ENCODE assay signal across 21 mouse cellular contexts in the genomic region with DNA sequence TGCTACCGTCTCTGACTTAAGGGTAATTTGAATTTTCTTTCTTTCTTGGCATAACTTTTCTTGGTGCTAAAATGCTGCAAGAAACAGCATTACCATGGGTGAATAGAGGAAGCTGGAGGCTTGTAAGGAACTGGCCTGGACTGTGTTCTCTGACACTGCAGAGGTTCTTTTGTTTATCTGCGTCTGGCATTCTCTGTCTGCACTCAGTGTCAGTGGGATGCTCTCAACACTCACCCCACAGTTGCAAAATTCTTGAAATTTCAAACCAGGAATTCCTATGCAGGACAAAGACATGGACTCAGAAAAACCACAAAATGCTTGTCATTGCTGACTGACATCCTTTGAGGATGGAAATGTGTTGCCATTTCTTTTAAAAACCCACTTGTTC. TPM values are rescaled to one million over a fixed set of nuclear protein-coding genes. Genes with fewer than 3 reads are reported as not detected.
DNase-seq lines count a peak whose midpoint lies in the region; ATAC-seq and TF ChIP-seq lines count a peak whose summit lies in the region.
"Had no signal": no experiment of that assay in that cellular context is flagged by ENCODE, and none has a peak within 500 bp of the region (broad histone marks: within the 10 kb centered on the region; RNA-seq: fewer than 3 reads in every experiment).

No protein-coding gene starts in this region.

- in situ Hi-C loops in Patski (cut with MboI; ENCODE audit: low pct_unique_long_range_greater_than_20kb), result no loop called here

- ATAC-seq in heart, embryonic 13.5 days (ENCODE audit: extremely low read depth, insufficient number of reproducible peaks, low FRiP score, low TSS enrichment), result no peak
- peak; percentile 21 for ATAC-seq in Patski
- peak; percentile 66 for ATAC-seq in granulocyte monocyte progenitor cell, adult 5-6 weeks (replicated peaks; ENCODE audit: poor library complexity, severe bottlenecking)

- no peak for DNase-seq in heart, postnatal 14 days
- DNase-seq in Patski (ENCODE audit: low read depth, low spot score), result no peak
- DNase-seq in lung, postnatal 36 days, result peak; percentile 50
- no peak for DNase-seq in embryonic facial prominence, embryonic 10.5 days (ENCODE audit: low spot score)
- DNase-seq in kidney, adult 8-10 months, result no peak
- DNase-seq in B cell, adult 2 months, result no peak
- DNase-seq: adrenal gland, postnatal 14 days; cerebellum, adult 8-10 months; kidney, adult 11 months; kidney, postnatal 4 days; liver; midbrain, embryonic 14.5 days; right cerebral cortex, postnatal 14 days had no signal

- no peak for TF ChIP-seq CTCF in Patski (IDR thresholded peaks at IDR 0.05)

- no peaks in the 10 kb centered on the region for H3K27me3 ChIP-seq in heart, embryonic 13.5 days (replicated peaks)
- H3K27me3 ChIP-seq in Patski, result no peaks in the 10 kb centered on the region
- H3K27me3 ChIP-seq in embryonic facial prominence, embryonic 10.5 days (replicated peaks; ENCODE audit: low read depth, poor library complexity, severe bottlenecking), result no peaks in the 10 kb centered on the region
- H3K27me3 ChIP-seq: heart, embryonic 15.5 days had no signal

- 0 out of 2 replicates have a peak overlapping the region, but pooled peaks have one; percentile 9 for H3K4me2 ChIP-seq in heart, embryonic 13.5 days
- H3K4me2 ChIP-seq: heart, embryonic 15.5 days; hindbrain, embryonic 13.5 days had no signal

- H3K4me3 ChIP-seq in heart, embryonic 13.5 days, result no peak overlapping the region
- no peak overlapping the region for H3K4me3 ChIP-seq in embryonic facial prominence, embryonic 10.5 days
- H3K4me3 ChIP-seq: heart, embryonic 15.5 days; hindbrain, embryonic 13.5 days; left cerebral cortex, adult 2 months; limb, embryonic 10.5 days had no signal

- CTCF ChIA-PET in Patski (lab: Charles Lee), result interaction anchor here (1.0 to 2.0 kb wide), 6 partner anchors 9 to 73 kb away, joined by 3 to 5 read pairs (median 3); no protein-coding TSS in a partner anchor

- peaks cover 19% of the 10 kb centered on the region for H3K4me1 ChIP-seq in heart, embryonic 13.5 days
- peaks cover 4% of the 10 kb centered on the region; the same call in 1 of the 2 replicates for H3K4me1 ChIP-seq in embryonic facial prominence, embryonic 10.5 days

- POLR2A ChIA-PET in Patski (lab: Charles Lee), result no interaction called here

- intact Hi-C loops in heart, postnatal 14 days (cut with DNase I), result loop anchor here (5.0 kb wide), 1 partner anchor 48 kb away; no protein-coding TSS in a partner anchor

- 31% methylated on average over 2 of the region's 2 CpGs for WGBS in heart, embryonic 13.5 days
- WGBS in embryonic facial prominence, embryonic 10.5 days, result 58% methylated on average over 2 of the region's 2 CpGs

- H3K9me3 ChIP-seq in heart, embryonic 13.5 days, result peaks cover 1% of the 10 kb centered on the region; the same call in 1 of the 2 replicates
- no peaks in the 10 kb centered on the region for H3K9me3 ChIP-seq in embryonic facial prominence, embryonic 10.5 days
- H3K9me3 ChIP-seq: heart, embryonic 15.5 days; hindbrain, embryonic 13.5 days; limb, embryonic 10.5 days had no signal

- no peak overlapping the region for H3K9ac ChIP-seq in heart, embryonic 13.5 days
- H3K9ac ChIP-seq: forebrain, postnatal 0 days; heart, embryonic 15.5 days; hindbrain, embryonic 13.5 days had no signal

- no peaks in the 10 kb centered on the region for H3K36me3 ChIP-seq in heart, embryonic 13.5 days
- no peaks in the 10 kb centered on the region for H3K36me3 ChIP-seq in embryonic facial prominence, embryonic 10.5 days (replicated peaks)
- H3K36me3 ChIP-seq: heart, embryonic 15.5 days; hindbrain, embryonic 13.5 days; limb, embryonic 10.5 days had no signal

- H3K27ac ChIP-seq in heart, embryonic 13.5 days (replicated peaks), result no peak overlapping the region
- H3K27ac ChIP-seq in embryonic facial prominence, embryonic 10.5 days (replicated peaks), result no peak overlapping the region
- H3K27ac ChIP-seq: heart, embryonic 15.5 days; hindbrain, embryonic 13.5 days; left cerebral cortex, adult 2 months; limb, embryonic 10.5 days had no signal

RNA-seq across cellular contexts. Expression of gene Dclk3, which starts 9.5 kb away (rescaled TPM):
- polyA plus RNA-seq in heart, embryonic 13.5 days (2015; fragmentation: Nextera tagmentation; extraction: Ambion mirVana), result 1.7 and 1.9 TPM in 2 replicates
- total RNA-seq in heart, postnatal 14 days (2021), result under 1 TPM; 0.32 to 0.43 TPM
- 48.7 TPM for polyA plus RNA-seq in Patski (2021)
- not detected in 2 replicates for total RNA-seq in granulocyte monocyte progenitor cell, adult 5-6 weeks (2014; fragmentation: Nextera tagmentation)
- not detected in 2 replicates for total RNA-seq in granulocyte monocyte progenitor cell, adult 5-6 weeks (2017)
- 0.18 and 0.64 TPM in 2 replicates for polyA plus RNA-seq in embryonic facial prominence, embryonic 10.5 days (2016; fragmentation: Nextera tagmentation; extraction: Ambion mirVana)
- total RNA-seq: megakaryocyte-erythroid progenitor cell, adult 5-6 weeks had no signal

Comparison
In these comparisons a context has a peak if more than half of its experiments do, and no peak if none do; other contexts are left out.
1. RNA of gene Dclk3, which starts 9.5 kb away (polyA plus RNA-seq): 48.7 TPM in Patski (single experiment); 1.7 to 1.9 TPM in heart, embryonic 13.5 days and 0.18 to 0.64 TPM in embryonic facial prominence, embryonic 10.5 days; every median in the first group is over 10 times any median in the second.